Mouse (Mus musculus): ENCODE measurements around the gene Macf1.

DNA sequence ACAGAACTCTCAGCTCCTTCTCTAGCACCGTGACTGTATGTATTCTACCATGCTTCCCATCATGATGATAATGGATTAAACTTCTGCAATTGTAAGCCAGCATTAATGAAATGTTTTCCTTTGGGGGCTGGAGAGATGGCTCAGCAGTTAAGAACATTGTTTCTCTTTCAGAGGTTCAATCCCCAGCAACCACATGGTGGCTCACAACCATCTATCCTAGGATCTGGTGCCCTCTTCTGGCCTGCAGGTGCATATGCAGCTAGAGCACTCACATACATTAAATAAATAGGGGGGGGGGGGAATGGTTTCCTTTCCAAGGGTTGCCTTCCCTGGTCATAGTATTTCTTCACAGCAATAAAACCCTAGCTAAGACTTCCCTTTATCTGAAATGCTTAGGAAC is 292.0 kb downstream of the Macf1 start:
- TF ChIP-seq EP300 (IDR thresholded peaks at IDR 0.05; ENCODE audit: insufficient read depth, low read depth, low read length) (no peak), POLR2A (IDR thresholded peaks at IDR 0.05; ENCODE audit: insufficient read depth, low read length) (no peak)

Data from ES-Bruce4 (cell line).